Mouse (Mus musculus) thymus, adult 2 months (tissue): ENCODE measurements around the gene 4930568D16Rik.

Experiments used
- CTCF ChIP-seq: fragments of 200-500 bp; IDR thresholded peaks from 2 replicates; pipeline ENCODE4 v1.5.1; 2012; ENCODE audit warnings: mild to moderate bottlenecking, control low read depth, low read length, moderate library complexity, borderline replicate concordance; ENCODE audit not compliant: control insufficient read depth, poor library complexity, insufficient read depth; ENCODE audit errors: extremely low read depth
- POLR2A ChIP-seq: fragments of 200-500 bp; IDR thresholded peaks from 2 replicates; pipeline ENCODE4 v1.6.1; 2012; ENCODE audit warnings: mild to moderate bottlenecking, low read length, control low read depth, moderate library complexity; ENCODE audit not compliant: control insufficient read depth, poor library complexity, insufficient read depth; ENCODE audit errors: extremely low read depth

DNA sequence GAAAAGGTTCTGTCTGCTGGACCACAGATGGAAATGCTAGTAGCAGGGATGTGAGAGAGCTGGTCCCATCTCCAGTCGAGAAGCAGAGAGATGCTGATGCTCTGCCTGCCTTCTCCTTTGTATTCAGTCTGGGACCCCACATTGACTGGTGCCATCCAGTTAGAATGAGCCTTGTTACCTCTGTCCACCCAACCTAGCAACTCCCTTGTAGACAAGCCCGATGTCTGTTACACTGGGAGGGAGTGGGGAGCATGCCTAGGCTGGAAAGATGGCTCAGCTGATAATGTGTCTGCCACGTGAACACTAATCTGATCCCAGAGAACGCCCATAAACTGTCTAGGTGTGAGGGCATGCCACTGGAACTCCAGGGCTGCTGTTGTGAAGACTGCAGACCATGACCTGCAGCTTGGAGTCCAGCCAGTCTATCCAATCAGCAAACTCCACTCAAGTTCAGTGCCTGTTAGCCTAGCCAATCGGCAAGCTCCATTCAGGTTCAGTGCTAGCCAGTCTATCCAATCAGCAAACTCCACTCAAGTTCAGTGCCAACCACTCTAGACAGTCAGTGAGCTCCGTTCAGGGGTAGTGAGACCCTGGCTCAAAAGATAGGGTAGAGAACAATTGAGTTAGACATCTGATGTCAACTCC, 30.8 kb upstream of the 4930568D16Rik start:
- TF ChIP-seq CTCF (no peak), POLR2A (no peak)
